Mouse (Mus musculus) liver, embryonic 14.5 days (tissue): ENCODE measurements around the gene Poldip2.

Experiments used
- CTCF ChIP-seq: IDR thresholded peaks from 2 replicates; pipeline ENCODE4 v1.5.1; 2016; ENCODE audit warnings: antibody characterized with exemption, low read depth, control low read depth
- EP300 ChIP-seq: IDR thresholded peaks from 2 replicates; pipeline ENCODE4 v1.6.1; 2016; ENCODE audit warnings: antibody characterized with exemption, low read depth

DNA sequence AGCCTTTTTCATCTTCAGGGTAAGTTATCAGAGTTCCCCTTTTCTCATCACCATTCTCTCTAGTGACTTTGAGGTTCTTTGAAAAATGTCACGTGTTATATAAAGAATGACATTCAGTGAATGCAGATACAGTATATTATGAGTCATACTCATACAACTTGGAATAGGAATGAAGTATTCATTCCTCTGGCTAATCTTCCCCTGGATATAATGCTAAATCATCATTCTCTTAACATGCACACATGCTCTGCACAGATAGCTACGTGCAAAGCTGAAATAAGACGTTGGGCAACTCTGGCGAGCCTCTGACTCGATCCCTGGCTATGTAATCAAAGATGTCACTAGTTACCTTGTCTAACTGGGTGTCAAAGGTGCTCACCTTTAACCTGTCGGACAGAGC is 59.9 kb downstream of the Poldip2 start:
- no peak for TF ChIP-seq CTCF
- TF ChIP-seq EP300 = no peak
